Mouse (Mus musculus) lung, postnatal 0 days (tissue): ENCODE data around the gene Arap1.

Experiments
- CTCF ChIP-seq: IDR thresholded peaks from 2 replicates; pipeline ENCODE4 v1.5.1; 2016; ENCODE audit warnings: antibody characterized with exemption, mild to moderate bottlenecking
- EP300 ChIP-seq: IDR thresholded peaks from 2 replicates; pipeline ENCODE4 v1.6.1; 2016; ENCODE audit warnings: antibody characterized with exemption, mild to moderate bottlenecking, control low read depth

GRCm38 (mm10) chr7:101313033-101313432 is 34.8 kb upstream of the Arap1 start:
- TF ChIP-seq CTCF, result no peak
- no peak for TF ChIP-seq EP300
